27 mouse cellular contexts compared by ENCODE assay signal in the genomic region with DNA sequence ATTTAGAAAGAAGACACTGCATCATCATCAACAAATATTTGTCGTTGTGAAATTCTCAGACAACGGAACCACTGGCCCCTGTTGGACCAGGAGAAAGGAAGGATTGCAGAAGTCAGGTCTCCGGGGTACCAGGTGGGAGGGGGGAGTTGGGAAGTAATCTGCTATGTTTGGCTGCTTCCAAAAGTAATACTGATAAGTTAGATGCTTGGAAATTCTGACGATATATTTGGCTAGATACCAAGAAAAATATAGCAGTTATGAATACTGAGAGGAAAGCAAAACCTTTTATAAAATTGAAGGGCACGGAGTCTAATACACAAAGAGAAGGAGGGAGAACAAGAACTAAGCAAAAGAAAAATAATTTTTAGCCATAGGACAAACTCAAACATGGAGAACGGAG. TPM values are rescaled to one million over a fixed set of nuclear protein-coding genes. Genes with fewer than 3 reads are reported as not detected.
DNase-seq lines count a peak whose midpoint lies in the region; ATAC-seq and TF ChIP-seq lines count a peak whose summit lies in the region.
"Had no signal": no experiment of that assay in that cellular context is flagged by ENCODE, and none has a peak within 500 bp of the region (broad histone marks: within the 10 kb centered on the region; RNA-seq: fewer than 3 reads in every experiment).

No protein-coding gene starts in this region.

- H3K27me3 ChIP-seq in embryonic facial prominence, embryonic 14.5 days (replicated peaks; ENCODE audit: control insufficient read depth, insufficient read depth, low read length) = no peaks in the 10 kb centered on the region
- H3K27me3 ChIP-seq in embryonic facial prominence, embryonic 10.5 days (replicated peaks; ENCODE audit: low read depth, poor library complexity, severe bottlenecking) = no peaks in the 10 kb centered on the region
- 0 out of 2 replicates have a peak, but pooled peaks cover 4% of the 10 kb centered on the region for H3K27me3 ChIP-seq in heart, embryonic 10.5 days (ENCODE audit: insufficient read depth, poor library complexity, severe bottlenecking)
- no peaks in the 10 kb centered on the region for H3K27me3 ChIP-seq in lung, embryonic 14.5 days (ENCODE audit: insufficient read depth, low read length)
- H3K27me3 ChIP-seq: embryonic facial prominence, embryonic 12.5 days; embryonic facial prominence, embryonic 15.5 days; forebrain, embryonic 12.5 days had no signal

- H3K9ac ChIP-seq in embryonic facial prominence, embryonic 14.5 days (ENCODE audit: low read depth, low read length) = no peak overlapping the region
- H3K9ac ChIP-seq in lung, embryonic 14.5 days = no peak overlapping the region
- H3K9ac ChIP-seq: embryonic facial prominence, embryonic 12.5 days; embryonic facial prominence, embryonic 15.5 days; forebrain, embryonic 12.5 days had no signal

- no peak overlapping the region for H3K4me3 ChIP-seq in embryonic facial prominence, embryonic 14.5 days (ENCODE audit: low read depth, low read length)
- H3K4me3 ChIP-seq in embryonic facial prominence, embryonic 10.5 days = no peak overlapping the region
- H3K4me3 ChIP-seq in heart, embryonic 10.5 days = no peak overlapping the region
- H3K4me3 ChIP-seq in lung, embryonic 14.5 days (ENCODE audit: low read depth, low read length) = no peak overlapping the region
- H3K4me3 ChIP-seq: embryonic facial prominence, embryonic 12.5 days; embryonic facial prominence, embryonic 15.5 days; erythroblast, embryonic 14.5 days; forebrain, embryonic 10.5 days; forebrain, embryonic 12.5 days had no signal

- H3K4me2 ChIP-seq in embryonic facial prominence, embryonic 14.5 days (ENCODE audit: low read depth, low read length) = no peak overlapping the region
- H3K4me2 ChIP-seq in lung, embryonic 14.5 days = no peak overlapping the region
- H3K4me2 ChIP-seq: embryonic facial prominence, embryonic 12.5 days; embryonic facial prominence, embryonic 15.5 days; forebrain, embryonic 12.5 days had no signal

- no peaks in the 10 kb centered on the region for H3K36me3 ChIP-seq in embryonic facial prominence, embryonic 14.5 days (ENCODE audit: control insufficient read depth, insufficient read depth, low read length)
- no peaks in the 10 kb centered on the region for H3K36me3 ChIP-seq in embryonic facial prominence, embryonic 10.5 days (replicated peaks)
- H3K36me3 ChIP-seq in heart, embryonic 10.5 days = no peaks in the 10 kb centered on the region
- no peaks in the 10 kb centered on the region for H3K36me3 ChIP-seq in lung, embryonic 14.5 days (ENCODE audit: insufficient read depth)
- H3K36me3 ChIP-seq: embryonic facial prominence, embryonic 12.5 days; embryonic facial prominence, embryonic 15.5 days; forebrain, embryonic 10.5 days; forebrain, embryonic 12.5 days; G1E had no signal

- TF ChIP-seq CTCF in lung, embryonic 14.5 days (IDR thresholded peaks at IDR 0.05; ENCODE audit: low read depth) = no peak

- WGBS in embryonic facial prominence, embryonic 14.5 days = 60% methylated on average over 6 of the region's 6 CpGs
- 92% methylated on average over 6 of the region's 6 CpGs for WGBS in embryonic facial prominence, embryonic 10.5 days
- WGBS in heart, embryonic 10.5 days = 84% methylated on average over 6 of the region's 6 CpGs
- 55% methylated on average over 6 of the region's 6 CpGs for WGBS in lung, embryonic 14.5 days

- no peak for ATAC-seq in embryonic facial prominence, embryonic 14.5 days (ENCODE audit: low read depth)
- no peak for ATAC-seq in lung, embryonic 14.5 days (ENCODE audit: insufficient read depth)
- ATAC-seq: CD4-positive, CD25-positive, alpha-beta regulatory T cell, adult 4 months; forebrain, embryonic 14.5 days; forebrain, embryonic 16.5 days had no signal

- no peaks in the 10 kb centered on the region for H3K9me3 ChIP-seq in embryonic facial prominence, embryonic 14.5 days (ENCODE audit: control insufficient read depth, low read length)
- H3K9me3 ChIP-seq in embryonic facial prominence, embryonic 10.5 days = no peaks in the 10 kb centered on the region
- H3K9me3 ChIP-seq in heart, embryonic 10.5 days = no peaks in the 10 kb centered on the region
- no peaks in the 10 kb centered on the region for H3K9me3 ChIP-seq in lung, embryonic 14.5 days (ENCODE audit: low read depth, low read length)
- H3K9me3 ChIP-seq: embryonic facial prominence, embryonic 12.5 days; embryonic facial prominence, embryonic 15.5 days; forebrain, embryonic 10.5 days; forebrain, embryonic 12.5 days had no signal

- no peaks in the 10 kb centered on the region for H3K4me1 ChIP-seq in embryonic facial prominence, embryonic 14.5 days (ENCODE audit: control insufficient read depth, insufficient read depth, low read length)
- no peaks in the 10 kb centered on the region for H3K4me1 ChIP-seq in embryonic facial prominence, embryonic 10.5 days
- no peaks in the 10 kb centered on the region for H3K4me1 ChIP-seq in heart, embryonic 10.5 days
- no peaks in the 10 kb centered on the region for H3K4me1 ChIP-seq in lung, embryonic 14.5 days (ENCODE audit: insufficient read depth)
- H3K4me1 ChIP-seq: embryonic facial prominence, embryonic 12.5 days; embryonic facial prominence, embryonic 15.5 days; forebrain, embryonic 12.5 days had no signal

- intact Hi-C loops in heart, postnatal 14 days (cut with DNase I) = no loop called here

- no peak overlapping the region for H3K27ac ChIP-seq in embryonic facial prominence, embryonic 14.5 days (replicated peaks; ENCODE audit: low read depth, low read length)
- H3K27ac ChIP-seq in embryonic facial prominence, embryonic 10.5 days (replicated peaks) = no peak overlapping the region
- H3K27ac ChIP-seq in heart, embryonic 10.5 days = no peak overlapping the region
- no peak overlapping the region for H3K27ac ChIP-seq in lung, embryonic 14.5 days (ENCODE audit: low read depth)
- H3K27ac ChIP-seq: embryonic facial prominence, embryonic 12.5 days; embryonic facial prominence, embryonic 15.5 days; forebrain, embryonic 10.5 days; forebrain, embryonic 12.5 days had no signal

- DNase-seq in embryonic facial prominence, embryonic 14.5 days (ENCODE audit: low spot score) = peak; percentile 83
- DNase-seq in embryonic facial prominence, embryonic 10.5 days (ENCODE audit: low spot score) = no peak
- DNase-seq in heart, embryonic 10.5 days (ENCODE audit: low spot score) = peak; percentile 13
- DNase-seq in heart, postnatal 14 days = no peak
- DNase-seq in lung, embryonic 14.5 days = peak; percentile 65
- no peak for DNase-seq in lung, postnatal 14 days
- DNase-seq in NIH3T3 (ENCODE audit: low read depth) = peak; percentile 47
- DNase-seq: adrenal gland, adult 2 months; adrenal gland, postnatal 10 days; adrenal gland, postnatal 25 days; B cell, adult 2 months; cerebellum, adult 11 months; cerebellum, adult 18-20 months; cerebellum, adult 8-10 months; cerebellum, adult 9-11 months; cerebellum, postnatal 14 days; cerebellum, postnatal 36 days; embryo, embryonic 11 days had no signal

RNA-seq across cellular contexts. Expression of a gene that starts 27.6 kb away (rescaled TPM):
- polyA plus RNA-seq in embryonic facial prominence, embryonic 14.5 days (2014; fragmentation: Nextera tagmentation; extraction: Ambion mirVana) = 77.4 and 86.4 TPM in 2 replicates
- 31.1 and 35.4 TPM in 2 replicates for polyA plus RNA-seq in embryonic facial prominence, embryonic 10.5 days (2016; fragmentation: Nextera tagmentation; extraction: Ambion mirVana)
- 37.8 and 47.0 TPM in 2 replicates for polyA plus RNA-seq in heart, embryonic 10.5 days (2016; fragmentation: Nextera tagmentation; extraction: Ambion mirVana)
- total RNA-seq in heart, postnatal 14 days (2021) = 10 to 100 TPM; 20.3 to 24.0 TPM
- 248 and 287 TPM in 2 replicates for polyA plus RNA-seq in lung, embryonic 14.5 days (2014; fragmentation: Nextera tagmentation; extraction: Ambion mirVana)
- total RNA-seq: G1E had no signal

Comparison
In these comparisons a context has a peak if more than half of its experiments do, and no peak if none do; other contexts are left out.
1. DNase-seq: peak in embryonic facial prominence, embryonic 14.5 days (single experiment), heart, embryonic 10.5 days (single experiment), lung, embryonic 14.5 days (single experiment) and NIH3T3 (single experiment); none in embryonic facial prominence, embryonic 10.5 days (single experiment), heart, postnatal 14 days (0 of 2) and lung, postnatal 14 days (single experiment).